Mouse (Mus musculus) kidney, adult 9 months (tissue): ENCODE measurements around the gene Plekhg5.

Source experiments
- DNase-seq: peaks from one replicate; pipeline ENCODE4 v3.0.0; 2022

Plekhg5 gene

DNA sequence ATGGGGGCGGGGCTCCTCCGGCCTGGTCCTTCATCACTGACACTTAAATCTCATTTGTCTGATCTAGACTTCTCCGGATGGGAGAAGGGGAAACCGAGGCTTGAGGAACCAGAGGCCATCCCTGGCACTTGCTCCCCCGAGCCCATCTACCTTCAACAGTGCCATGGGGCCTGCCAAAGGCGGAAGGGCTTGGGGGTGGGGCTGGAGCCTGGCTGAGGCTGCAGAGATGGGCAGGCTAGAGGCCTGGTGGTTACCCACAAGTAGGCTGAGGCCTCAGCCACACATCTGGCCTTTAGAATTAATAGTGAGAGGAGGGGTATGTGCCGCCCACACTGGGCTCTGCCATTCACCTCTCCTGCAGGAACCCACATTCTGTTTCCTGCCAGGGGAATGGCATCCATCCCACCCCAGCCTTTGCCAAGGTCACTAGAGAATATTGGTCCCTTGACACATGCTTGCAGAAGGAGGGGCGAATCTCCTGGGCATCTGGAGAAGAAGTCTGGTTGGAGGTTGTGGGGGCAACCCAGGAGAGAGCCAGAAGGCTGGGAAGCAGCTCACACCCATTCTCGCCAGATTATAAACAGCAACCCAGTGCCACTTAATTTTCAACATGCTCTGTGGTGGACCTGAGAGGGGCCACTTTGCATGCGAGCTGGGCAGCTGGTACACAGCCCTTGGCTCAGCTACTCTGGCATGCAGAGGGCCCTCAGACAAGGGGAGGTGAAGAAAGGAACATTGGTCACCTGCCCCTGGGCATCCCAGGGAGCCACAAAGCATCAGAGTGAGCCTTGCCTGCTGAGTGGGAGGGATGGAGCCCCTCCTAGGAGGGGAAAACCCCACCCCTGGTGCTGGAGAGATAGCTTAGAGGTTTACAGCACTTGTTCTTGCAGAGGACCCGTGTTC lies 1.6 kb upstream of the Plekhg5 start:
- DNase-seq: no peak

DNA sequence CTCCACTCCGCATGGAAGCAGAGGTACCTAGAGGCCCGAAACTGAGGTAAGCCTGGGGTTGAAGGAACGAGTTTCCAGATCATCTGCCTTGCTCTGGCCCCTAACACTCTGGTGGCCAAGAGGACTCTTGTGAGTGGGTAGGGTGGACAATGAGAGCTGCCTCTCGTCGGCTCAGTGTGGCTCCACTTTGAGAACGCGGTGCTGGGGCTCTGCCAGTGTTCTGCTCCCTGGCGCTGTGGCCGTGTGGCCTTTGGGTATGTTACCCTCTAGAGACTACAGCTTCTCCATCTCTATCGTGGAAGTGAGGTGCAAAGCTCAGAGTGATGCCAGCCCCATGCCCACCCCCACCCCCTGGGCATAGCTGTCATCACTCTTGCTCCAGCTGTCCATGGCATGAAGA lies 357 bp downstream of the Plekhg5 start:
- DNase-seq: no peak

- DNase-seq: no peak
Observed at GRCm38 (mm10) chr4:152073715-152074114, 1.4 kb downstream of the Plekhg5 start.

DNA sequence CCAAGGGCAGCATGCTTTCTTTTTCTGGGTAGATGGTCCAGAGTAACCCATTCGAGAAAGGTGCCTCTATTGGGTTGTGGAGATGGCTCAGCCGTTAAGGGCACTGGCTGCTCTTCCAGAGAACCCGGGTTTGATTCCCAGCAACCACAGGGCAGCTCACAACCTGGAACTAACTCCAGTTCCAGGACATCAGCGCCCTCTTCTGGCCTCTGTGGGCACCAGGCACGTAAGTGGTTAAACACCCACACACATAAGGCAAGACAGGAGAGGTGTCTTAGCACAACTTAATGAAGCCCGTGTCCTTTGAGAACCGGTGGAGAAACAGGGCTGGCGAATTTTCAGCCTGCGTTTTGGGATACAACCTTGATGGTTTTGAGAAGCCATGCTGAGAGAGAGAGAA lies 2.2 kb downstream of the Plekhg5 start:
- DNase-seq: no peak

GRCm38 (mm10) chr4:152077191-152077590 lies 4.9 kb downstream of the Plekhg5 start:
- DNase-seq: no peak

GRCm38 (mm10) chr4:152078105-152078530 lies 5.8 kb downstream of the Plekhg5 start:
- no peak for DNase-seq

DNA sequence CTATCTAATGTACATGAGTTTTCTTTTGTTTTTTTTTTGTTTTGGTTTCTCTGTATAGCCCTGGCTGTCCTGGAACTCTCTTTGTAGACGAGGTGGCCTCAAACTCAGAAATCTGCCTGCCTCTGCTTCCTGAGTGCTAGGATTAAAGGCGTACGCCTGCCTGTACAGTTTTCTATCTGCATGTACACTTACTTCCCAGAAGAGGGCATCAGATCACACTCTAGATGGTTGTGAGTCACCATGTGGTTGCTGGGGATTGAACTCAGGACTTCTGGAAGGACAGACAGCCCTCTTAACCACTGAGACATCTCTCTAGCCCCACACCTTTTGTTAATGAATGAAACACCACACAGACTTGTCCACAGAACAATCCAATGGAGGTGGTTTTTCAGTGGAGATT lies 7.0 kb downstream of the Plekhg5 start:
- DNase-seq: no peak

DNA sequence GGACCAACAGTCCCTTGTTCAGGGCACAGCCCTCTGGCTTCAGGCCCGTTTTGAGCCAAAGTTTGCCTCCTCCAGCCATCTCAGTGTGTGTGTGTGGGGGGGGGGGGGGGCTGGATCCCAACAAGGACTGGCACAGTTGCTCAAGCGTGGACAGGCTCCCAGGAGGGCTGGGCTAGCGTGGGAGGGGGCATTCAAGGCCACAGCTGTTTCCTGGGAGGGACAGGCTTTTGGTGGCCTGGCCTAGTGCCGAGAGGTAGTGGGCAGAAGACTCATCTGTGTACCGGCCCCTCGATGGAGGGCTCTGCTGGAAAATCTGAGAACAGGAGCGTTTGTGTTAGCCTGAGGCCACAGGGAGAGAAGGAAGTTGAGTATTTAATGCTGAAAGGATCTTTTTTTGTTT lies 7.6 kb downstream of the Plekhg5 start:
- no peak for DNase-seq

DNA sequence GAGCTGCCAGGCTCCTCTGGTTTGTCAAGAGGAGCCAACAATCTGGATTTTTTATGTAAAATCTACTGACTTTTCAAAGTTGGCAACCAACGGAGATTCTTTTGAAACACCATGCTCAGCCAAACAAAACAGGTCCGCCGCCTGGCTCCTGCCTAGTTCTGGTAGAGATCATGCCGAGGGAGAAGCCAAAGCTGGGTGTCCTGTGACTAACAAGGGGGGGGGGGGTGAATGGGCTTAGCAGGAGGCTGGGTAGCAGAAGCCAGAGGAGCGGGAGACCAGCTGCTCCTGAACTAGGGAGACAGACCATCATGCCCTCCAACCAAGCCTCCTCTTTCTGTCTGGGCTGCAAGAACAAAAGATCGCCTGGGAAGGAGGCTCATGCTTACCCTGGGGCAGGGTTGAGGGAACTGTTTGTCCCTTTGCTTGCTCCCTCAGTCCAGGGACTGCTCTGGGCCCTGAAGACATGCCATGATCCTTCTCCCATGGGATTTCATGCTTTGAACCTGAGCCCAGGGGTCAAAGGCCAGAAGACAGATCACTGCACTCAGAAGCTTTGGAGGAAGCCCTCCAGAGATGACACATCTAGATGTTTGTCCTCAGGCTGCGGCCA lies 11.4 kb downstream of the Plekhg5 start:
- DNase-seq: no peak

DNA sequence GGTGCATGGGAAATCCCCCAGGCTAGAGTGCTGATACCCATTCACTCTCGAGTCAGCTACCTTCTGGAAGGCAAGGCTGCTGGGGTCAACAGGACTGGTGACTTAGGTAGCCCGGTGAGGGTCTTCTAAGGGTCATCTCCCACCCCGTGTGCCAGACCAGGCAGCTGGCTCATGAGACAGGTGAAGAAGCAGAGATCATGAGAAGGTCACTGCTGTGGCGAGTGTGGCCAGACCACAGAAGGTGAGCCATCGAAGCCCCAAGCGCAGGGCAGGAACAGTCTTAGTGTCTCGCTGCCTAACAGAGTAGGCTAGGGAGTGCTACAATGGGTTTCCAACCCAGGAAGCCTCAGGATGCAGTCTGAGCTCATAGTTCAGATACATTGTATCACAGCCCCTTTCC lies 12.3 kb downstream of the Plekhg5 start:
- DNase-seq: no peak

GRCm38 (mm10) chr4:152086505-152087210 lies 14.4 kb downstream of the Plekhg5 start:
- peak; percentile 64 for DNase-seq

- DNase-seq: no peak
Observed at GRCm38 (mm10) chr4:152087211-152088081, 15.1 kb downstream of the Plekhg5 start.

DNA sequence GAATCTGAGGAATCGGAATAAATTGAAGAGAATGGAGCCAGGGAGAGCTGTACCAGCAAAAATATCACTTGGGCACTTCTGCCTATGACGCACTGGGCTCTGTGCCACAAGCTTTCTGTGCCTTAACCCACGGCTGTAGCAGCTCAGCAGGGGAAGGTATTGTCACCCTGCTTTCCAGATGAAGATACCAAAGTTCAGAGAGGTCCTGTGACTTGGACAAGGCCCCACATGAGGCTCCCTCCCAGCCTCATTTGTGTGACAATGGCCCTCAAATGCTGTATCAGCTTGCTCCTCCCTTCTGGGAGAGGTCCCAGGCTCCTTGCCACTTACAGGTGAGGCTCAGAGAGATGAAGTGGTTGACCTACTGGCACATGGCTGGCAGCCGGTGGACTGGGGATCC lies 15.8 kb downstream of the Plekhg5 start:
- DNase-seq: no peak

DNA sequence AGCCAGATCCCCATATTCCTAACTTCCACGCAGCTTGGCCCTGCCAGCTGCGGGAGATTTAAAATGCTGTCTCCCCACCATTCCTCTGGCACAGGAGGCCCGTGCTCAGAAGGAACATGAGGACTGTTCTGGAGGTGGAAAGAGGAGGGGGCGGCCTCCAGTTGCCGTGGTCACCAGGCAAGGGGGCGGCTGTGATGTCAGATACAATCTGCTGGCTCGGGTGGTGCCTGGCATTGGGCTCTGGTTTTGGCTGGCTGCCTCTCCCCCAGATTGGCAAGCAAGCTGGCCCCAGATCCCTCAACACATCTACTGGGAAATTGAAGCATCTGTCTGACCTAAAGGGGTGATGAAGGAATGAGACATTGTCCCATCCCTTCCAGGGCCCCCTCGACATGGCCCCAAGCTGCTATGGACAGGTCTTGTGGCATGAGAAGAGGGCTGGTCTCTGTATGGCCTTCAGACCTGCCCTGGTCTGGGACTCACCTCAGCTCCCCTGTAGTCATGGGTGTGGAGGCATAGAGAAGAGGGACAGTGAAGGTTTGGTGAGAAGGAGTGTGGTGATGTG lies 16.3 kb downstream of the Plekhg5 start:
- DNase-seq: no peak

GRCm38 (mm10) chr4:152090191-152090590 lies 17.9 kb downstream of the Plekhg5 start:
- DNase-seq: no peak

DNA sequence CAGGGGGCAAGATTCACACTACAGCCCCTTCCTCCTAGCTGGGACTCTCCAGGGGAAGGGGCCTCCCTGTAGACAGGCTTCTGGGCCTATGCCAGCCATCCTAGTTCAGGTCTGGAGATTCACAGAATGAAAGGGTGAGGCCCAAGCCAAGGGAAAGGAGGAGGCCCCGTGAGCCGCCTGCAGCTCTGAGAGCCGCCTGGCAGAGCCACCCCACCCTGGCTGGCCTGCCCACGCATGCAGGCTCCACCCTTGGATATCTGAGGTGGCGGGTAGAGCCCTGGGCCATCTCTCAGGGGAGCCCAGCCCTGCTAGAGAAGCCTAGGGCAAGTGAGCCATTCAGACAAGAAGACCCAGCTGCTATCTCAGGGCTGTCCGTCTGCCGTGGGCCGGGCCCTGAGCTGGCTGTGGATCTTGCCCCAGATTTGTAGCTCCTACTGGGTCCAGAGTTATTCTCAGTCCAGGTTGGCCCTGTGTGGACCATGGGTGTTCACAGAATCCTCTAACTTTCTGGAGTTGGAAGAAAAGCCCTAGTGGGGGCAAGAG lies 20.5 kb downstream of the Plekhg5 start:
- DNase-seq: no peak

DNA sequence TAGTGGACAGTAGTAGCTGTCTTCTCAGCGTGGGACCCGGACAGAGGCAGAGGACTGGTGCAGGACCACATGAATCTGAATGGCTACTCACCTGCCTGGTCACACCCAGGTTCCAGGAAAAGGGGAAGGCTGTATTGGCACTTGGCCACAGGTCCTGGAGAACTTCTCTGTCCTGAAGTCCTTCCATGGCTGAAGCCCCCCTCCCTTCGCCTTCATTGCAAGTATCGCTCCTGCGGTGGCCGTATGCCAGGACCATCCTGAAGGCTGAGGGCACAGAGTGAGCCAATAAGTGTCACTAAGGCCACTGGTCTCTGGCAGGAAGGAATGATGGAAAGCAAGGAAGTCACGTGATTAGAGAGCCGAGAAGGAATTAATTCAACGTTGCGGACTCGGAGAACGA lies 21.9 kb downstream of the Plekhg5 start:
- no peak for DNase-seq

- DNase-seq: peak; percentile 84
Observed at GRCm38 (mm10) chr4:152095937-152096910, 23.9 kb downstream of the Plekhg5 start.

DNA sequence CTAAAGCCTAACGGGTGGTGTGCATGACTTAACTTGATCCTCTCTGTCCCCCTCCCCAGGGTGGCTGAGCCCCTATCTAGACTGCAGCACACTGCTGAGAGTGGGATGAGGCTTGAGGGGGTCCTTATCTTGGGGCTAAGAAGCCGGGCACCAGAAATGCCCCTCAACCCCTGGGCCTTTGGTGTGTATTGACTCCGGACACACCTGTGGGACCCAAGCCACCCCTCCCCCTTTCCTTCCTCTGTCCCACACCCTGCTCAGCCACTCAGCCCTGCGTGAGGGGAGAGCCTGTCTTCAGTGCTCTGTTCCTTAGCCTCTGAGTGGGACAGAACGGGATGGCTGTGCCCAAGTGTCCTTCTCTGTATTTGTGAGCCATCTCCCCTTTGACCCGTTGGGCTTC lies 24.6 kb downstream of the Plekhg5 start:
- no peak for DNase-seq

DNA sequence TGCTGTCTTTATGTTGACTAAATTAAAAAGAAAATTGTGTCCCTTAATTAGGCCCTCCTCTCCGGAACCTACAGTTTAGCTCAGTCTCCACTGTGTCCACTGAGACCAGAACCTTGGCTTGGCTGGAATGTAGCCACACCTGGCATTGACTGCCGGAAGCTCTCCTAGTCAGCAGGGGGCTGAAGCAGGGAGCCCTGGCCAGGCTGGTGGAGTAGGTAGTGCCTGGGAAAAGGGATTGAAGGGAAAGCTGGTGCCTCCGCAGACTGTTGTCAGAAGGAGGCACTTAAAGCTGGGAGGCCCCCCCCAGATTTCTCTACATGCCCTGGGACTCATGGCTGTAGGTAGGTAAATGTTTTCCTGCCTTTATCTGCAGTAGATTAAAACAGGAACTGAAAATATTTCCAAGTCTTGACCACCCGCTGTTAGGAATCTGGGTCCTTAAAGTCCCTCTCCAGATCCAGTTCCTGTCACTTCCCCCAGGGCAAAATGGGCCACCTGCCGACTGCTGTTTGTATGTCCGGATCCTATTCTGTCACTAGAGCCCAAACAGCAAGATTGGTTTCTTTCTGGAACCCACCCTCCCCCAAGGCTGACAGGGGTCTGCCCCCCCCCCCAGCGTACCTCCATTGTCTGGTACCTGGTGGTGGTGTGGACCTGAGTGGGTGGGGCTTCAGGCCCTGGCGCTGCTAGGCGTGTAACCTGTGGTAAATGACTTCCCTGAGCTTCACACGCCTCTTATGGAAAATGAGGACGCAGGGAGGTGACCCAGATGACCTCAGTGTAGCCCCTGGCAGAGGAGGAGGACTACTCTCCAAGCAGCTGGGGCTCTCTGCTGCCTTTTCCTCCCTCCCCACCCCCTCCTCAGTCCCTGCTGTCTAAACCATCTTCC lies 25.9 kb downstream of the Plekhg5 start:
- DNase-seq: peak; percentile 47
